Mouse (Mus musculus): ENCODE measurements around the gene Bbx. TPM values are rescaled to one million over a fixed set of nuclear protein-coding genes. Genes with fewer than 3 reads are reported as not detected.

Gene Bbx
- polyA plus RNA-seq, 1 experiment: 1.6 TPM

- DNase-seq (ENCODE audit: low read depth, low spot score): no peak
- WGBS: 66% methylated on average over 6 of the region's 6 CpGs
Observed at GRCm38 (mm10) chr16:50189108-50189507, 243.1 kb downstream of the Bbx start.

- WGBS: 83% methylated on average over 6 of the region's 6 CpGs
- DNase-seq (ENCODE audit: low read depth, low spot score): no peak
Observed at GRCm38 (mm10) chr16:50186604-50187003, 245.6 kb downstream of the Bbx start.

GRCm38 (mm10) chr16:50185041-50185440, 247.1 kb downstream of the Bbx start:
- peak; percentile 28 for DNase-seq (ENCODE audit: low read depth, low spot score)
- WGBS: 14% methylated on average over 5 of the region's 5 CpGs

- 74% methylated on average over 8 of the region's 8 CpGs for WGBS
- no peak for DNase-seq (ENCODE audit: low read depth, low spot score)
Observed at GRCm38 (mm10) chr16:50182988-50183387, 249.2 kb downstream of the Bbx start.

GRCm38 (mm10) chr16:50182561-50182960, 249.6 kb downstream of the Bbx start:
- WGBS: 86% methylated on average over 10 of the region's 10 CpGs

GRCm38 (mm10) chr16:50172760-50173159, 259.4 kb downstream of the Bbx start:
- DNase-seq (ENCODE audit: low read depth, low spot score): no peak

More at GRCm38 (mm10) chr16:50182561-50182960, 249.6 kb downstream of the Bbx start:
- no peak for DNase-seq (ENCODE audit: low read depth, low spot score)

GRCm38 (mm10) chr16:50170812-50171211, 261.4 kb downstream of the Bbx start:
- DNase-seq (ENCODE audit: low read depth, low spot score): no peak
- WGBS: 87% methylated on average over 5 of the region's 5 CpGs

More at GRCm38 (mm10) chr16:50172760-50173159, 259.4 kb downstream of the Bbx start:
- 60% methylated on average over 7 of the region's 7 CpGs for WGBS

- WGBS: 67% methylated on average over 10 of the region's 10 CpGs
- no peak for DNase-seq (ENCODE audit: low read depth, low spot score)
Observed at GRCm38 (mm10) chr16:50167983-50168299, 264.2 kb downstream of the Bbx start.

- WGBS: 74% methylated on average over 16 of the region's 16 CpGs
- no peak for DNase-seq (ENCODE audit: low read depth, low spot score)
Observed at GRCm38 (mm10) chr16:50167231-50167982, 264.8 kb downstream of the Bbx start.

- DNase-seq (ENCODE audit: low read depth, low spot score): no peak
- 94% methylated on average over 11 of the region's 11 CpGs for WGBS
Observed at GRCm38 (mm10) chr16:50160418-50161271, 271.5 kb downstream of the Bbx start.

GRCm38 (mm10) chr16:50158546-50158945, 273.6 kb downstream of the Bbx start:
- 85% methylated on average over 5 of the region's 5 CpGs for WGBS
- no peak for DNase-seq (ENCODE audit: low read depth, low spot score)

GRCm38 (mm10) chr16:50149606-50150005, 282.6 kb downstream of the Bbx start:
- no peak for DNase-seq (ENCODE audit: low read depth, low spot score)
- WGBS: 84% methylated on average over 4 of the region's 4 CpGs

GRCm38 (mm10) chr16:50147900-50148299, 284.3 kb downstream of the Bbx start:
- DNase-seq (ENCODE audit: low read depth, low spot score): no peak
- WGBS: 76% methylated on average over 2 of the region's 2 CpGs

Other genes starting within 250 kb of the Bbx start
- not detected in 2 replicates for gene Ccdc54, start 158.8 kb upstream of the Bbx start, polyA plus RNA-seq (2012; rRNA removed)